Mouse (Mus musculus) hindbrain, postnatal 0 days (tissue): ENCODE measurements at regions not wholly inside any gene's neighbourhood (a gene's known extent, or its start where the extent isn't known, plus 50 kb on each side); places are given as distances from the start of the nearest gene placed in this dataset.

ENCODE experiments used
- ATAC-seq: fragments of 200-750 bp; cut with Nextera tagmentation; 2 replicates; pipeline ENCODE4 v1.8.0; 2017; ENCODE audit warnings: mild to moderate bottlenecking, moderate TSS enrichment, moderate library complexity
- DNase-seq: peaks from one replicate; pipeline ENCODE4 v3.0.0-alpha.2; 2015; ENCODE audit warnings: low spot score
- H3K27ac ChIP-seq: fragments of 300-500 bp; sonication (generic); 2 replicates; pipeline ENCODE4 v1.5.1; 2014; ENCODE audit warnings: mild to moderate bottlenecking
- H3K27me3 ChIP-seq: fragments of 300-500 bp; sonication (generic); 2 replicates; pipeline ENCODE4 v1.6.1; 2014; ENCODE audit warnings: low read length, mixed read lengths; ENCODE audit not compliant: insufficient read depth
- H3K36me3 ChIP-seq: fragments of 300-500 bp; sonication (generic); 2 replicates; pipeline ENCODE4 v1.6.1; 2014; ENCODE audit warnings: low read length, mixed read lengths; ENCODE audit not compliant: insufficient read depth
- H3K4me1 ChIP-seq: fragments of 300-500 bp; sonication (generic); 2 replicates; pipeline ENCODE4 v1.6.1; 2014; ENCODE audit warnings: antibody characterized with exemption, low read length, mixed read lengths; ENCODE audit not compliant: insufficient read depth
- H3K4me2 ChIP-seq: fragments of 300-500 bp; sonication (generic); 2 replicates; pipeline ENCODE4 v1.6.1; 2014; ENCODE audit warnings: low read depth, mild to moderate bottlenecking, low read length, moderate library complexity, mixed read lengths
- H3K4me3 ChIP-seq: fragments of 300-500 bp; sonication (generic); 2 replicates; pipeline ENCODE4 v1.5.1; 2014; ENCODE audit warnings: low read length
- H3K9ac ChIP-seq: fragments of 300-500 bp; sonication (generic); replicated peaks from 2 replicates; pipeline ENCODE4 v1.6.1; 2014; ENCODE audit warnings: mild to moderate bottlenecking, low read length, moderate library complexity, mixed read lengths
- H3K9me3 ChIP-seq: fragments of 300-500 bp; sonication (generic); 2 replicates; pipeline ENCODE4 v1.6.1; 2016; ENCODE audit warnings: low read length, mixed read lengths
- CTCF ChIP-seq: IDR thresholded peaks from 2 replicates; pipeline ENCODE4 v1.5.1; 2016; ENCODE audit warnings: antibody characterized with exemption, control low read depth, low read depth
- WGBS: fragments of 180-500 bp; shearing (Covaris S2); extraction: QIAGEN DNeasy Blood & Tissue Kit; methylation state at CpG from one replicate; pipeline ENCODE4 v1.1.7; 2014; 5-methylcytosine and 5-hydroxymethylcytosine counted together

DNA sequence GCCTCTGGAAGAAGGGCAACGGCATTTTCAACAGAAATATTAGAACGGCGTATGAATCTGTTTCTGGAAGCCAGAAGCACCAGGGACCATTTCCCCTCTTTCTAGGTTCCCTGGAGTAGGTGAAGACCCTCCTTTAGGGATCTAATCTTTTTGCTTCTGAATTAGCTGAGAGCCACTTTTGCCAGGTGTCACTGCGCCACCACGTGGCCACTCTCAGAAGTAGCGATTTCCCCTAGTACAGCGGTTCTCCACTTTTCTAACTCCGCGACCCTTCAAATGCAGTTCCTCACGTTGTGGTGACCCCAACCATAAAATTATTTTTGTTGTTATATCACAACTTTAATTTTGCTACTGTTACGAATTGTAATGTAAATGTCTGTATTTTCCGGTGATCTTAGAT is 100.7 kb downstream of the Fasl start:
- ATAC-seq, result 0 out of 2 replicates have a peak, but pooled peaks have one; percentile 35

DNA sequence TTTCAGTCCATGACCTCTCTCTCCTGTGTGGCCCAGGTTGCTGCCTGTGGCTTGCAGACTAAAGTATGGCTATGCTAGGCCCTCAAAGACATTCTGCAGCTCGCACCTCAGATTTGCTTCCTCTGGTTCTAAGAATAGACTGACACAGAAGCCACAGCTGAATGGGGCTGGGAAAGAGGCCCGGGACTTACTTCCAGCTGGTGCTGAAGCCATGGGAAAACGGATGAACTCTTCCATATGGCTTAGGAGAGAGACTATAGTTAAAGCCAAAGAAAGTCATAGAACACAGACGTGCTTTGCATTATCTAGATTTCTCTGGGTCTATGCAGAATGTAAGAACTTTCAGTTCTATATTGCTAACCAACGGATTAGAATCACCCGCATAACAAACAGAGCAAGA is 107.7 kb downstream of the Fasl start:
- H3K27me3 ChIP-seq, result no peaks in the 10 kb centered on the region
- no peak overlapping the region for H3K4me2 ChIP-seq
- no peak overlapping the region for H3K4me3 ChIP-seq
- H3K9me3 ChIP-seq, result no peaks in the 10 kb centered on the region
- ATAC-seq (no peak), DNase-seq (no peak)
- H3K36me3 ChIP-seq, result no peaks in the 10 kb centered on the region
- 84% methylated on average over 6 of the region's 6 CpGs for WGBS
- TF ChIP-seq CTCF, result no peak
- H3K9ac ChIP-seq, result no peak overlapping the region
- H3K27ac ChIP-seq, result no peak overlapping the region
- no peaks in the 10 kb centered on the region for H3K4me1 ChIP-seq

More for the DNA sequence above, 100.7 kb downstream of the Fasl start:
- 0 out of 2 replicates have a peak overlapping the region, but pooled peaks have one; percentile 11 for H3K4me2 ChIP-seq
- H3K4me3 ChIP-seq, result no peak overlapping the region
- no peaks in the 10 kb centered on the region for H3K36me3 ChIP-seq
- no peaks in the 10 kb centered on the region for H3K9me3 ChIP-seq
- no peak overlapping the region for H3K27ac ChIP-seq
- no peaks in the 10 kb centered on the region for H3K27me3 ChIP-seq
- WGBS, result 19% methylated on average over 12 of the region's 12 CpGs
- peak; percentile 80 for DNase-seq
- peak; percentile 88 for TF ChIP-seq CTCF
- H3K4me1 ChIP-seq, result no peaks in the 10 kb centered on the region
- no peak overlapping the region for H3K9ac ChIP-seq

DNA sequence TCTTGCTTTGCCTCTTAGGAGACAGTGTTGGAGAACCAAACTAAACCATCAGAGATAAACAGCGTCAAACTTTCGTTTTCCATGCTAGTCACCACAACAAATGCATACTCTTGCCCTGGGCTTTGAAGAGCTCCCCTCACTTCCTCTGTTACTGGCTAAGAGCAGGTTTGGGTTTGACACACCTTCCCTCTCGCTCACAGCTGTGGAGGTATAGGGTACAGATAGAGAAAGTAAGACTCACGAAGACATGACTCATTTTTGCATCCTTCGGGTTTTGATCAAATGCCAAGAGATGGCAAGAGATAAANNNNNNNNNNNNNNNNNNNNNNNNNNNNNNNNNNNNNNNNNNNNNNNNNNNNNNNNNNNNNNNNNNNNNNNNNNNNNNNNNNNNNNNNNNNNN is 117.4 kb downstream of the Fasl start:
- TF ChIP-seq CTCF, result no peak
- Histone ChIP-seq H3K4me1 (no peaks in the 10 kb centered on the region), H3K27ac (no peak overlapping the region), H3K36me3 (no peaks in the 10 kb centered on the region), H3K27me3 (no peaks in the 10 kb centered on the region), H3K4me2 (no peak overlapping the region), H3K9ac (no peak overlapping the region), H3K9me3 (no peaks in the 10 kb centered on the region), H3K4me3 (no peak overlapping the region)
- ATAC-seq (no peak), DNase-seq (no peak)
- WGBS, result 91% methylated on average over 5 of the region's 5 CpGs

DNA sequence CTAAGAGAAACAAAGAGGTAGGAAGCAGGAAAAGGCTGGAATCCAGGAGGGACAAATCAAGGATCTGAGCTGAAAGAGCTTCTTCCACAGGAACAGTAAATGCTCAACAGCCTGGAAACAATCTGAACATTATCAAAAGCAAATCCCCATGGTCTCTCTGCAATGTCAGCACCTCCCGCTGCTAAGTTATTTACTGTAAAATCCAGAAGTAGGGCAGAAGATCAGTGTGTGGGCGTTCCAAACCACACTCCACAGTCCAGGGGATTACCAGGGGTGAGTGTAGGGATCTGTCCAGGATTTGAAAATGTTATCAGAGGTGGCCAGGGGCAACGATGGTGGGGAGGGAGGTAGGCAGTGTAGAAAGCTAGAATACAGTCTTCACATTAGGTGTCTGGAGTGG is 124.0 kb downstream of the Fasl start:
- Histone ChIP-seq H3K9me3 (no peaks in the 10 kb centered on the region), H3K36me3 (no peaks in the 10 kb centered on the region), H3K4me2 (no peak overlapping the region), H3K27me3 (no peaks in the 10 kb centered on the region), H3K9ac (no peak overlapping the region), H3K4me1 (no peaks in the 10 kb centered on the region), H3K4me3 (no peak overlapping the region), H3K27ac (no peak overlapping the region)
- no peak for ATAC-seq
- DNase-seq, result no peak
- TF ChIP-seq CTCF, result no peak
- 49% methylated on average over 3 of the region's 3 CpGs for WGBS

DNA sequence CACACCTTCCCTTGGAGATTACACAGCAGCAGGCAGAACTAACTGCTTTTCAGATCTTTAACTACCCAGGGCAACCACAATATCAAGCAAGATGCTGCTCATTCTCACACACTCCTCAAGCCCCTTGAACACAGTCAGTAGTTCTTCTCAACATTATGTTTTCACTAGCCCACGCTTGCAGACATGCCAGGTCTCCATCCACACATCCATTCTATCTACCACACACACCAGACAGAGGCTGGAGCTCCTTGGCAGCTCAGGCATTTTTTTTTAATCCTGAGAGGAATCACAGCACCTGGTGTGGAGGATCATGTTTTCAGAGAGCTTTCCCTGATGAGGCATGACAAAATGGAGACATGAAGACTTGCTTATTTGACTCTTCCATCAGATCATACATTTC is 124.9 kb downstream of the Fasl start:
- no peaks in the 10 kb centered on the region for H3K4me1 ChIP-seq
- TF ChIP-seq CTCF, result no peak
- no peaks in the 10 kb centered on the region for H3K27me3 ChIP-seq
- no peak overlapping the region for H3K4me3 ChIP-seq
- no peaks in the 10 kb centered on the region for H3K36me3 ChIP-seq
- H3K9ac ChIP-seq, result no peak overlapping the region
- H3K4me2 ChIP-seq, result no peak overlapping the region
- no peaks in the 10 kb centered on the region for H3K9me3 ChIP-seq
- DNase-seq, result no peak
- ATAC-seq, result no peak
- no peak overlapping the region for H3K27ac ChIP-seq
- 83% methylated on average over 1 of the region's 1 CpGs for WGBS

DNA sequence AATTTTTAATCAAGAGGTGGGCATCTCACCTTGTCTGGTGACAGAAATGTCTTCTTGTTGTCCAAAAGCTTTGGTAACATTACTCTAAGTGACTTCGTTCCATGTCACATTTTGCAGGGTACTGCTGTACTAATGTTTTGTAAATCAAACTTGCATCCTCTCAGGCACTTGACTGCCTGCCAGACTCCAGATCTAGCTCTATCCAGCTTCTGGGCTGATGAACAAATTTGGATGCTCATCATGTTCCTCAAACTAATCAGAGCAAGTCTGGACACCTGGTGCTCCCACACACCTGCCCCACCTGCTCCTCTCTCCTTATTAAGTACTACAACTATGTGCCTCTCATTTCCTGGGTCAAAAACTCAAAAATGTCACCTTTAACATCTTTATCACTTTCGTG is 126.1 kb downstream of the Fasl start:
- TF ChIP-seq CTCF, result no peak
- Histone ChIP-seq H3K4me3 (no peak overlapping the region), H3K4me2 (no peak overlapping the region), H3K9me3 (no peaks in the 10 kb centered on the region), H3K27ac (no peak overlapping the region), H3K4me1 (no peaks in the 10 kb centered on the region), H3K36me3 (no peaks in the 10 kb centered on the region), H3K9ac (no peak overlapping the region), H3K27me3 (no peaks in the 10 kb centered on the region)
- ATAC-seq (no peak), DNase-seq (no peak)
- 85% methylated on average over 2 of the region's 2 CpGs for WGBS

DNA sequence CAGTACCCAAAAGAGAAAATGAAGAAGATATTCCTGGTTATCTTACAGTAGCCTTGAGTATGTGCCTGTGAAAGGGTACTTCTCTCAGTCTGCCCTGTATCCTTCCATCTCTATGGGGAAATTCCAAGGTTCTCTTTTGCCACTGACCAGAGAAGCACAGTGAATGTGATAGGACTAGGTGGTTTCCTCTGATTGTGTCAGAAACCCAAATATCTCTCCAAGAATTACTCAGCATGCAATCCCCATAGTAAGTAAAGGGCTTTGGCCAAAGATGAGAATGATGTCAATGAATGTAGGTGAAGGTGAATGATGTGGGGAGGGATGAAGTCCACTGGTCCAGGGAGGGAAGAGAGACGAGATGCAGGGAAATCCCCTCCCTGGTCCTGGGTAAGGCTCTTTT is 130.8 kb downstream of the Fasl start:
- no peak for DNase-seq

More for the DNA sequence above, 130.8 kb downstream of the Fasl start:
- WGBS, result 87% methylated on average over 1 of the region's 1 CpGs
- H3K4me2 ChIP-seq, result no peak overlapping the region
- no peak overlapping the region for H3K9ac ChIP-seq
- no peaks in the 10 kb centered on the region for H3K27me3 ChIP-seq
- no peak for TF ChIP-seq CTCF
- ATAC-seq, result no peak
- no peaks in the 10 kb centered on the region for H3K36me3 ChIP-seq
- no peaks in the 10 kb centered on the region for H3K4me1 ChIP-seq
- H3K9me3 ChIP-seq, result no peaks in the 10 kb centered on the region
- no peak overlapping the region for H3K27ac ChIP-seq
- no peak overlapping the region for H3K4me3 ChIP-seq
